Mouse (Mus musculus) thymus, postnatal 0 days (tissue): ENCODE data around the gene Frs3. TPM values are rescaled to one million over a fixed set of nuclear protein-coding genes. Genes with fewer than 3 reads are reported as not detected.

Experiments used
- DNase-seq: peaks from one replicate; pipeline ENCODE4 v3.0.0-alpha.2; 2015; ENCODE audit warnings: low spot score
- polyA plus RNA-seq: library from polyadenylated mRNA; unstranded; fragments of >200 nt; fragmentation: Nextera tagmentation; extraction: Ambion mirVana; gene quantifications from 2 replicates; pipeline ENCODE4 v1.2.1, GENCODE M21; 2015

Frs3 gene
- polyA plus RNA-seq, 1 experiment from 2014 or later, result 1.3 TPM

GRCm38 (mm10) chr17:47730633-47731575 lies 42.1 kb downstream of the Frs3 start:
- DNase-seq, result no peak

GRCm38 (mm10) chr17:47735553-47736100 lies 46.8 kb downstream of the Frs3 start:
- no peak for DNase-seq

GRCm38 (mm10) chr17:47736856-47737255 lies 48.0 kb downstream of the Frs3 start, which contains the start of gene Tfeb:
TSS of gene Tfeb (plus strand) at chr17:47737030.
- DNase-seq, result peak; percentile 94

GRCm38 (mm10) chr17:47737271-47738065 lies 48.6 kb downstream of the Frs3 start:
- peak; percentile 46 for DNase-seq

GRCm38 (mm10) chr17:47738066-47738878 lies 49.4 kb downstream of the Frs3 start:
- DNase-seq, result peak; percentile 46

- DNase-seq, result peak; percentile 47
Observed at GRCm38 (mm10) chr17:47738879-47739798, 50.3 kb downstream of the Frs3 start.

- no peak for DNase-seq
Observed at GRCm38 (mm10) chr17:47740186-47740585, 51.4 kb downstream of the Frs3 start.

- peak; percentile 34 for DNase-seq
Observed at GRCm38 (mm10) chr17:47742991-47743734, 54.3 kb downstream of the Frs3 start.

- DNase-seq, result no peak
Observed at GRCm38 (mm10) chr17:47744086-47744485, 55.3 kb downstream of the Frs3 start.

- DNase-seq, result no peak
Observed at GRCm38 (mm10) chr17:47744746-47745368, 56.0 kb downstream of the Frs3 start.

GRCm38 (mm10) chr17:47748791-47749553 lies 60.1 kb downstream of the Frs3 start:
- DNase-seq, result no peak

GRCm38 (mm10) chr17:47749626-47750025 lies 60.8 kb downstream of the Frs3 start:
- DNase-seq, result no peak

GRCm38 (mm10) chr17:47750101-47750500 lies 61.3 kb downstream of the Frs3 start:
- no peak for DNase-seq

GRCm38 (mm10) chr17:47751811-47752210 lies 63.0 kb downstream of the Frs3 start:
- DNase-seq, result no peak

GRCm38 (mm10) chr17:47753130-47753775 lies 64.4 kb downstream of the Frs3 start:
- no peak for DNase-seq
